ENCODE assay signal across 8 mouse cellular contexts in genomic region chr5:111227850-111228249, GRCm38 (mm10).
DNase-seq lines count a peak whose midpoint lies in the region; ATAC-seq lines count a peak whose summit lies in the region.

No protein-coding gene starts in this region.

- intact Hi-C loops in gastrocnemius, postnatal 14 days (cut with DNase I; ENCODE audit: low total_unique reads): no loop called here

- no peaks in the 10 kb centered on the region for H3K9me3 ChIP-seq in heart, embryonic 15.5 days (replicated peaks)
- no peaks in the 10 kb centered on the region for H3K9me3 ChIP-seq in limb, embryonic 10.5 days (replicated peaks)
- H3K9me3 ChIP-seq in neural tube, embryonic 12.5 days: no peaks in the 10 kb centered on the region

- peak overlapping the region; percentile 85 for H3K27ac ChIP-seq in heart, embryonic 15.5 days
- peak overlapping the region; percentile 71 for H3K27ac ChIP-seq in limb, embryonic 10.5 days
- H3K27ac ChIP-seq in neural tube, embryonic 12.5 days: peak overlapping the region; percentile 59; the same call in 1 of the 2 replicates

- no peak overlapping the region for H3K4me3 ChIP-seq in heart, embryonic 15.5 days
- no peak overlapping the region for H3K4me3 ChIP-seq in limb, embryonic 10.5 days
- no peak overlapping the region for H3K4me3 ChIP-seq in neural tube, embryonic 12.5 days

- H3K36me3 ChIP-seq in heart, embryonic 15.5 days: 0 out of 2 replicates have a peak, but pooled peaks cover 10% of the 10 kb centered on the region
- H3K36me3 ChIP-seq in limb, embryonic 10.5 days: peaks cover 44% of the 10 kb centered on the region
- peaks cover 40% of the 10 kb centered on the region for H3K36me3 ChIP-seq in neural tube, embryonic 12.5 days

- ATAC-seq in heart, embryonic 15.5 days (replicated peaks; ENCODE audit: insufficient number of reproducible peaks, insufficient read depth, low FRiP score, low read depth): peak; percentile 29; the same call in 1 of the 2 replicates
- no peak for ATAC-seq in neural tube, embryonic 12.5 days (ENCODE audit: low FRiP score, low read depth)
- no peak for ATAC-seq in erythroid progenitor cell, adult 5-6 weeks (replicated peaks; ENCODE audit: low FRiP score, poor library complexity, severe bottlenecking)

- no peaks in the 10 kb centered on the region for H3K27me3 ChIP-seq in heart, embryonic 15.5 days
- H3K27me3 ChIP-seq in limb, embryonic 10.5 days (ENCODE audit: low read depth, poor library complexity, severe bottlenecking): peaks cover 10% of the 10 kb centered on the region; the same call in 1 of the 2 replicates
- no peaks in the 10 kb centered on the region; the same call in 1 of the 2 replicates for H3K27me3 ChIP-seq in neural tube, embryonic 12.5 days (replicated peaks)

- peaks cover 58% of the 10 kb centered on the region for H3K4me1 ChIP-seq in heart, embryonic 15.5 days (replicated peaks)
- H3K4me1 ChIP-seq in limb, embryonic 10.5 days: peaks cover 98% of the 10 kb centered on the region
- peaks cover 90% of the 10 kb centered on the region for H3K4me1 ChIP-seq in neural tube, embryonic 12.5 days

- peak; percentile 38 for DNase-seq in gastrocnemius, postnatal 14 days
- no peak for DNase-seq in gastrocnemius, postnatal 10 days
- DNase-seq in limb, embryonic 10.5 days (ENCODE audit: low spot score): peak; percentile 63
- DNase-seq in layer of hippocampus, postnatal 10 days (ENCODE audit: low spot score in 2 of 2): no peak
- DNase-seq in ovary, adult 18-20 months (ENCODE audit: low spot score): no peak

- H3K9ac ChIP-seq in heart, embryonic 15.5 days: no peak overlapping the region
- 0 out of 2 replicates have a peak overlapping the region, but pooled peaks have one; percentile 29 for H3K9ac ChIP-seq in neural tube, embryonic 12.5 days

- 31% methylated on average over 5 of the region's 5 CpGs for WGBS in heart, embryonic 15.5 days
- 31% methylated on average over 5 of the region's 5 CpGs for WGBS in limb, embryonic 10.5 days
- 47% methylated on average over 5 of the region's 5 CpGs for WGBS in neural tube, embryonic 12.5 days

- H3K4me2 ChIP-seq in heart, embryonic 15.5 days: no peak overlapping the region
- peak overlapping the region; percentile 20; the same call in 1 of the 2 replicates for H3K4me2 ChIP-seq in neural tube, embryonic 12.5 days (replicated peaks)

Comparison
In these comparisons a context has a peak if more than half of its experiments do, and no peak if none do; other contexts are left out.
1. DNase-seq: peak in gastrocnemius, postnatal 14 days (single experiment) and limb, embryonic 10.5 days (single experiment); none in gastrocnemius, postnatal 10 days (single experiment), layer of hippocampus, postnatal 10 days (0 of 2) and ovary, adult 18-20 months (single experiment).
2. Peak in every context shown above with its lines, with median percentiles within 50 percentile points of each other: H3K27ac ChIP-seq.